Mouse (Mus musculus) lung, adult 2 months (tissue): Measurements from ENCODE around the gene Adam1b.

ENCODE experiments used
- CTCF ChIP-seq: fragments of 200-500 bp; IDR thresholded peaks from 2 replicates; pipeline ENCODE4 v1.5.1; 2011; ENCODE audit warnings: mild to moderate bottlenecking, low read length, control low read depth; ENCODE audit not compliant: insufficient read depth
- POLR2A ChIP-seq: fragments of 200-500 bp; IDR thresholded peaks from 2 replicates; pipeline ENCODE4 v1.6.1; 2011; ENCODE audit warnings: low read depth, mild to moderate bottlenecking, control low read depth, low read length, borderline replicate concordance; ENCODE audit errors: extremely low read depth

DNA sequence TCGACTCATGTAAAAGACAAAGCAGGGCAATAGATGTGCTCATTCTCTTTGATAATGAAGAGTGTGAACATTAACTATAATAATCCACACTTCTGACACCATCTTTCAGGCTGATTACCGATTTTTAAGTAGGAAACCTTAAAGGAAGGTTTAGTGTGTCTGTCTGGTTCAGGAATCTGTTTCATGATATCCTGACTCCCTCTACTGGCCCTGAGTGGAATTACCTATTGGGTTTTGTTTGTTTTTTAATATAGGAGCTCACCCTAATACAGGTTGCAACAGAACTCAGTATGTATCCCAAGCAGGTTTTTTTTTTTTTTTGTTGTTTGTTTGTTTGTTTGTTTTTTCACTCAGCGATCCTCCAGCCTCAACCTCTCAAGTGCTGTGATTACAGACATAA is 25.6 kb downstream of the Adam1b start:
- TF ChIP-seq CTCF (no peak), POLR2A (no peak)
